Mouse (Mus musculus): ENCODE measurements at regions not wholly inside any gene's neighbourhood (a gene's known extent, or its start where the extent isn't known, plus 50 kb on each side); places are given as distances from the start of the nearest gene placed in this dataset.

DNA sequence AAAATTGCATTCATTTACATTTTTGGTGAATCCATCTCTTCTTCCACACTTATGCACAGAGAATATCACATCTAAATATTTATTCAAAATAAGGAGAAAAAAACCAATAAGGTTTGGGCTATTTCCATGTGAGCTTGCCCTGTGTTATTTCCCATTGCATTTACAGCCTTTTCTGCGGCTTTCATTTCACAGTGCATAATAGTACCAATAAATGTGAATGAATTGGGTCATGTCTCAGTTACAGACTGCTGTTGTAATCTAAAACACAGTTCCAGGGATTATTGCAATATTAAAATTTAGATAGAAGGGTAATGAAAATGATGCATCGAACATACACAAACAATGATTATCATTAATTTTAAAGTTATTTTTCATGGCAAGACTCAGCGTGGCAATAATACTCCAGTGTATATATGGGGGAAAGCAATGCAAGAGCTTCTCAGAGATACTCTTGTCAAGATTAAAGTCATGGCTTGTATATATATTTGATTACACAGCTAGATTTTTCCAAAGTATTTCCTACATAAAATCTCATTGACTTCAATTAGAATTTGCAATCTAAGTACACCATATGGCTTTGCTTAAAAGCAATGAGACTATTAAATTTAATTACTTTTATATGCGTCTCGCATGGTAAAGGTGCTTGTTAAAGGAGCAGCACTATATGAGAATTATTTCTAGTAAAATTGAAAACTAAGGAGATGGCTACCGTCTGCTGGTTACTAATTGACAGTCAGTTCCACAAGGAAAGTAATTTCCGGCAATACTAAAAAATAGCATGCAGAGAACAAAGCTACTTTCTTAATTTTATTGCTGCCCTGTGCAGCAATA, 782.1 kb upstream of the Cdh9 start:
- Histone ChIP-seq H3K4me3 (ENCODE audit: low read depth, low read length) (no peak overlapping the region), H3K27me3 (ENCODE audit: control insufficient read depth, insufficient read depth, low read length) (no peaks in the 10 kb centered on the region), H3K4me1 (ENCODE audit: control insufficient read depth, insufficient read depth, low read length) (no peaks in the 10 kb centered on the region), H3K27ac (replicated peaks; ENCODE audit: low read depth, low read length) (no peak overlapping the region), H3K9ac (ENCODE audit: low read length) (no peak overlapping the region), H3K4me2 (ENCODE audit: low read depth, severe bottlenecking) (no peak overlapping the region), H3K9me3 (ENCODE audit: control insufficient read depth, low read length) (no peaks in the 10 kb centered on the region), H3K36me3 (ENCODE audit: control insufficient read depth, insufficient read depth, low read length) (no peaks in the 10 kb centered on the region)
- WGBS, result 43% methylated on average over 7 of the region's 7 CpGs
- DNase-seq (ENCODE audit: low spot score) (no peak), ATAC-seq (ENCODE audit: insufficient number of reproducible peaks, low FRiP score, low TSS enrichment, low read depth) (peak; percentile 79; the same call in 1 of the 2 replicates)

DNA sequence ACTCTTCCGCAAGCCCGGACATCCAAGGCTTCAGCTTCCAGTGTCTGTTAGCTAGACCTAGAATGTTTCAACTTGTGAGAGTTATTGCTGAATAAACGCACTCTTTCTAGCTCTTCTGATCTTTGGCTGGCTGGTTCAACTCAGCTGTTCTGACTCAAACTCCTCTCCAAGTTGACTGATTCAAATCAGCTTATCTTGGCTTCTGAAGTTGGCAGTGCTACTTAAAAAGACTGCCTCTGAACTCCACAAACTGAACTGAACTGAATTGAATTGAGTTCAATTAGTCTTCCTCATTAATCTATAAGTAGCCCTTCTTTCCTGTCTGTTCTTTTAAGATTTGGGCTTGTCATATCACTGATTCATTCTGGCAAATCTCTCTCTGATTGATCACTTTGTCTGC, 769.1 kb upstream of the Cdh9 start:
- 92% methylated on average over 3 of the region's 3 CpGs for WGBS
- Histone ChIP-seq H3K27me3 (ENCODE audit: control insufficient read depth, insufficient read depth, low read length) (no peaks in the 10 kb centered on the region), H3K4me3 (ENCODE audit: low read depth, low read length) (no peak overlapping the region), H3K36me3 (ENCODE audit: control insufficient read depth, insufficient read depth, low read length) (no peaks in the 10 kb centered on the region), H3K27ac (replicated peaks; ENCODE audit: low read depth, low read length) (no peak overlapping the region), H3K9ac (ENCODE audit: low read length) (no peak overlapping the region), H3K4me2 (ENCODE audit: low read depth, severe bottlenecking) (no peak overlapping the region), H3K9me3 (ENCODE audit: control insufficient read depth, low read length) (no peaks in the 10 kb centered on the region), H3K4me1 (ENCODE audit: control insufficient read depth, insufficient read depth, low read length) (no peaks in the 10 kb centered on the region)
- no peak for ATAC-seq (ENCODE audit: insufficient number of reproducible peaks, low FRiP score, low TSS enrichment, low read depth)
- DNase-seq (ENCODE audit: low spot score), result no peak

DNA sequence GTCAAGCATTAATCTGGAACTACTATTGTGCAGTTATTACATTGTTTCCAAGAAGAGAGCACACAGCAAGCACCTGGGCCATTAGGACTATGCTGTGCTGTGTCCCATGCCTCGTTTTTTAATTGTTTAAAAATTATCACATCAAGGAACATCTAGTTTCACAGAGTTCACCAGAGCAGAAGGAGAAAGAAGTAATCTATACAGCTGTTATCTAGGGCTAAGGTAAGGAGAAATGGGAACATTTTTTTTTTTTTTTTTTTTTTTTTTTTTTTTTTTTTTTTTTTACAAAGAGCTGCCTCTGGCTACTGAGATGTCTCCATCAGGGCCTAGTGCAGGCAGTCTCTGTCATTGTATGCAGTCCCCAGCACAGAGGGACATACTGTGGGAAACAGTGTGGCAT, 760.0 kb upstream of the Cdh9 start:
- ATAC-seq (ENCODE audit: insufficient number of reproducible peaks, low FRiP score, low TSS enrichment, low read depth), result no peak
- H3K4me1 ChIP-seq (ENCODE audit: control insufficient read depth, insufficient read depth, low read length), result no peaks in the 10 kb centered on the region
- 67% methylated on average over 1 of the region's 1 CpGs for WGBS

DNA sequence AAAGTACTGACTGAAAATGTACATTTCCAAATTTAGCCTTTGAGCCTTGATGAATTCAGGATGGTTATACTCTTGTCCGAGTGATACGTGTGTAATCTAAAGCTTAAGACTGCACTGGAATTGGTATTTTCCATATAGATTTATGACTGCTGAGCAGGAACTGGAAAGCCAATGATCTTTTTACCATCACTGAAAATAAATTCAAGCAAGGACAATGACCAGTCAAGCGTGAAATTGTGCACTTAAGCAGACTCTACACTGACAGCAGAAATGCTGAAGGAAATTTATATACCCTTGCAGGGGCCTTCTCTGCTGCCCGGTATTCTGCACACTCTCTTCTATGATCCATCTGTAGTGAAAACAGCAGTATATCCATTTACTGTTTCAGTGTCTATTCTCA, 751.8 kb upstream of the Cdh9 start:
- DNase-seq (ENCODE audit: low spot score) (no peak), ATAC-seq (ENCODE audit: insufficient number of reproducible peaks, low FRiP score, low TSS enrichment, low read depth) (no peak)
- H3K27ac ChIP-seq (replicated peaks; ENCODE audit: low read depth, low read length), result no peak overlapping the region
- no peak overlapping the region for H3K4me2 ChIP-seq (ENCODE audit: low read depth, severe bottlenecking)
- no peaks in the 10 kb centered on the region for H3K4me1 ChIP-seq (ENCODE audit: control insufficient read depth, insufficient read depth, low read length)
- WGBS, result 85% methylated on average over 4 of the region's 4 CpGs
- no peak overlapping the region for H3K9ac ChIP-seq (ENCODE audit: low read length)
- H3K4me3 ChIP-seq (ENCODE audit: low read depth, low read length), result no peak overlapping the region
- H3K9me3 ChIP-seq (ENCODE audit: control insufficient read depth, low read length), result no peaks in the 10 kb centered on the region
- no peaks in the 10 kb centered on the region for H3K36me3 ChIP-seq (ENCODE audit: control insufficient read depth, insufficient read depth, low read length)
- no peaks in the 10 kb centered on the region for H3K27me3 ChIP-seq (ENCODE audit: control insufficient read depth, insufficient read depth, low read length)

More for the DNA sequence above, 760.0 kb upstream of the Cdh9 start:
- Histone ChIP-seq H3K9me3 (ENCODE audit: control insufficient read depth, low read length) (no peaks in the 10 kb centered on the region), H3K36me3 (ENCODE audit: control insufficient read depth, insufficient read depth, low read length) (no peaks in the 10 kb centered on the region), H3K4me3 (ENCODE audit: low read depth, low read length) (no peak overlapping the region), H3K9ac (ENCODE audit: low read length) (no peak overlapping the region), H3K27ac (replicated peaks; ENCODE audit: low read depth, low read length) (no peak overlapping the region), H3K27me3 (ENCODE audit: control insufficient read depth, insufficient read depth, low read length) (no peaks in the 10 kb centered on the region), H3K4me2 (ENCODE audit: low read depth, severe bottlenecking) (no peak overlapping the region)
- no peak for DNase-seq (ENCODE audit: low spot score)

Data from limb, embryonic 11.5 days (tissue).